Mouse (Mus musculus) hindbrain, embryonic 16.5 days (tissue): Measurements from ENCODE around the gene Crip2. TPM values are rescaled to one million over a fixed set of nuclear protein-coding genes. Genes with fewer than 3 reads are reported as not detected.

Source experiments
- ATAC-seq: fragments of 200-750 bp; cut with Nextera tagmentation; 2 replicates; pipeline ENCODE4 v1.8.0; 2017; ENCODE audit warnings: moderate TSS enrichment, moderate library complexity
- H3K27ac ChIP-seq: fragments of 300-500 bp; sonication (generic); 2 replicates; pipeline ENCODE4 v1.5.1; 2014; ENCODE audit warnings: low read depth, mild to moderate bottlenecking, control low read depth, low read length, moderate library complexity
- H3K27me3 ChIP-seq: fragments of 300-500 bp; sonication (generic); replicated peaks from 2 replicates; pipeline ENCODE4 v1.6.1; 2014; ENCODE audit warnings: low read length; ENCODE audit not compliant: control insufficient read depth, insufficient read depth
- H3K36me3 ChIP-seq: fragments of 300-500 bp; sonication (generic); 2 replicates; pipeline ENCODE4 v1.6.1; 2014; ENCODE audit warnings: mild to moderate bottlenecking, low read length, moderate library complexity, mixed read lengths; ENCODE audit not compliant: control insufficient read depth, insufficient read depth
- H3K4me1 ChIP-seq: fragments of 300-500 bp; sonication (generic); 2 replicates; pipeline ENCODE4 v1.6.1; 2014; ENCODE audit warnings: low read depth, low read length; ENCODE audit not compliant: control insufficient read depth, insufficient read depth
- H3K4me2 ChIP-seq: fragments of 300-500 bp; sonication (generic); 2 replicates; pipeline ENCODE4 v1.6.1; 2014; ENCODE audit warnings: mild to moderate bottlenecking, low read length, control low read depth, moderate library complexity
- H3K4me3 ChIP-seq: fragments of 300-500 bp; sonication (generic); 2 replicates; pipeline ENCODE4 v1.5.1; 2014; ENCODE audit warnings: mild to moderate bottlenecking, low read length, control low read depth, moderate library complexity
- H3K9ac ChIP-seq: fragments of 300-500 bp; sonication (generic); 2 replicates; pipeline ENCODE4 v1.6.1; 2014; ENCODE audit warnings: low read depth, mild to moderate bottlenecking, control low read depth, low read length, moderate library complexity
- H3K9me3 ChIP-seq: fragments of 300-500 bp; sonication (generic); 2 replicates; pipeline ENCODE4 v1.6.1; 2014; ENCODE audit warnings: mild to moderate bottlenecking, low read length, moderate library complexity; ENCODE audit not compliant: control insufficient read depth
- WGBS: fragments of 180-500 bp; shearing (Covaris S2); extraction: QIAGEN DNeasy Blood & Tissue Kit; methylation state at CpG from one replicate; pipeline ENCODE4 v1.1.7; 2014; 5-methylcytosine and 5-hydroxymethylcytosine counted together
- polyA plus RNA-seq: library from polyadenylated mRNA; unstranded; fragments of >200 nt; fragmentation: Nextera tagmentation; extraction: Ambion mirVana; gene quantifications from 2 replicates; pipeline ENCODE4 v1.2.1, GENCODE M21; 2015

The Crip2 gene
- polyA plus RNA-seq, 1 experiment from 2014 or later = 346 TPM

- peaks cover 43% of the 10 kb centered on the region for H3K4me1 ChIP-seq
- no peaks in the 10 kb centered on the region for H3K27me3 ChIP-seq
- H3K4me2 ChIP-seq = no peak overlapping the region
- no peak overlapping the region for H3K4me3 ChIP-seq
- 76% methylated on average over 20 of the region's 20 CpGs for WGBS
- no peak overlapping the region for H3K9ac ChIP-seq
- no peak overlapping the region for H3K27ac ChIP-seq
- ATAC-seq = no peak
- H3K36me3 ChIP-seq = no peaks in the 10 kb centered on the region; the same call in 1 of the 2 replicates
- no peaks in the 10 kb centered on the region for H3K9me3 ChIP-seq
Measured at GRCm38 (mm10) chr12:113144001-113144756, 4.1 kb downstream of the Crip2 start.

DNA sequence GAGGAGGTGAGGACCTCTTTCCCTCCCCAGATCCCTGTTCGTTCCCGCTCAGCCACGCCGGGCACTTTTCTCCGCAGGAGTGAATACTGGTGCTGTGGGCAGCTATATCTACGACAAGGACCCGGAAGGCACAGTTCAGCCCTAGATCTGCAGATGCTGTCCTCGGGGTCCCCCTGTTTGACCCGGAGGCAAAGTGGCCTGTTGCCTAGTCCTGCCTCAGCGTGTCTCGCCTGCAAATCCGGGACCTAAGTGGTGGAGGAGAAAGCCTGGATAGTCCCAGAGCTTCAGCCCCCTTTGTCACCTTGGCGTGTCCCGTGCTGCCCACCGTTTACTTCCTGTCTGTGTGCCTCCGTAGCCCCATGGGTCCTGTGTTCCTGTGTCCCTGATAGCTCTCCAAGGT is 4.8 kb downstream of the Crip2 start:
- ATAC-seq = no peak
- 91% methylated on average over 16 of the region's 16 CpGs for WGBS
- Histone ChIP-seq H3K4me2 (no peak overlapping the region), H3K9me3 (no peaks in the 10 kb centered on the region), H3K9ac (no peak overlapping the region), H3K27ac (no peak overlapping the region), H3K4me3 (no peak overlapping the region), H3K27me3 (no peaks in the 10 kb centered on the region; the same call in 1 of the 2 replicates), H3K4me1 (peaks cover 36% of the 10 kb centered on the region), H3K36me3 (no peaks in the 10 kb centered on the region; the same call in 1 of the 2 replicates)

DNA sequence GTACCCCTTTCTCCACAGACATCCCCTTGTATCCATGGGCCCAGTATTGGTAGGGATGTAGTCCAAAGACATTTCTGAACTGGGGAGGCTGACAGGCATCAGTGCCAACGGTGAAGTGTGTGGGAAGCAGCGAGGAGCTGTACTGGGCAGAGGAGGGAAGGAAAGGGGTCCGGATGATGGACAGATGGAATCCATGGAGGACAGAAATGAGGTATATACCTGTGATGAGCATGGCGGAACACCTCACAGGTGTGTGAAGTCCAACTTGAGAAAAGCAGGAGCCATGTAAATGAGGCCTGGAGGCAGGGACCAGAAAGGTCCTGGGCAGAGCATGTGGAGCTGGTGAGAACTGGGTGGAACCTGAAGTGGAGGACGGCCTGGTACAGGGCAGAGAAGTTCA is 5.6 kb downstream of the Crip2 start:
- Histone ChIP-seq H3K36me3 (no peaks in the 10 kb centered on the region; the same call in 1 of the 2 replicates), H3K4me3 (no peak overlapping the region), H3K4me1 (peaks cover 36% of the 10 kb centered on the region), H3K27me3 (peaks cover 3% of the 10 kb centered on the region), H3K9ac (no peak overlapping the region), H3K9me3 (no peaks in the 10 kb centered on the region), H3K4me2 (no peak overlapping the region), H3K27ac (no peak overlapping the region)
- 88% methylated on average over 5 of the region's 5 CpGs for WGBS
- no peak for ATAC-seq

DNA sequence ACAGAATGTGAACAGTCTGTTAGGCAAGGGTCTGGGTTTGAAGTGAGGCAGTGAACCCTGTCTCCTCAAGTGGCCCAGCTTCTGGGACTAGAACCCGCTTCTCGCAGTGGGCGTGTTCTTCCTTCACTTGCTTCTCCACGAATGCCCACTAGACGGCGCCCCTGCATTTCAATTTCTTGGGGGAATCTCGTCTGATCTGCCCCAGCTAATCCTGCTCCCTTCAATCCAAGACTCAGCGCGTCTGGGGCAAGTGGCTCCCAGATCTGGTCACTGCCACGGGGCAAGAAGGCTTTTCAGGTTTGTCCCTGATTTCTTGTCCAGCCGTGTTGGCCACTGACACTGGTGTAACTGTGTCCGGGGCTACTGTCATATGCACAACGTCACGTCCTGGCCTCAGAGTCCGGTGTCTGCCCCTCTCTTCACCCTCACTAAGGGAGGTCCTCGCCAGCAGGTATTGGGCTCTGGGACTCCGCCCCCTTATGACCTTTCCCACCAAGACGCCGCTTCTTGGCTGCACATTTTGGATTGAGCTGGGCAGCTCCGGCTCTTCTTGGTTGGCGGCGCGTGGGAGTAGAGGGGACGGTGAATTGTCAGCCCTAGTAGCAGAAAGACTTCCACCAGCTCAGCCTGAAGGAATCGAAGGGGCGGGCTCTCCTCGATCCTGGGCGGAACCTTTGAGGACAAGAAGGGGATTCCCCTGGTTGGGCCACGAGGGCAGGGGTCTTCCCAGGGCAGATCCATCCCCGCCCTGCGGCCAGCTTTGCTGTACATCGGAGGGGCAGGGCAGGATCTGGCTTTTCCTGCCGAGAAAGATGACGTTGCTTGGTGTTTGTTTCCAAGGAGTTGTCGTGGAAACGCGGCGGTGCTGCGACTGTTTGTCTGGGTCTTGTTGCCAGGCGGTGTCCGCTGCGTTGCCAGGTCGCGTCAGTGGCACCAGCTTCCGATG is 6.3 kb downstream of the Crip2 start, which contains the start of gene Crip1:
Gene Crip1 (plus strand): TSS at position 205 of the 946 bp plus-strand sequence.
- peak within 1 kb of the TSS; percentile 40 for H3K4me2 ChIP-seq
- peak within 1 kb of the TSS; percentile 10 for H3K27ac ChIP-seq
- H3K9ac ChIP-seq = peak within 1 kb of the TSS; percentile 44
- H3K36me3 ChIP-seq = no peaks in the 10 kb centered on the region; the same call in 1 of the 2 replicates
- ATAC-seq = no peak
- peaks cover 30% of the 10 kb centered on the region for H3K4me1 ChIP-seq
- WGBS = 8% methylated on average over 45 of the region's 45 CpGs
- no peak within 1 kb of the TSS for H3K4me3 ChIP-seq
- no peaks in the 10 kb centered on the region for H3K9me3 ChIP-seq
- H3K27me3 ChIP-seq = peaks cover 8% of the 10 kb centered on the region

- H3K9me3 ChIP-seq = no peaks in the 10 kb centered on the region
- H3K4me2 ChIP-seq = no peak overlapping the region
- no peak overlapping the region for H3K4me3 ChIP-seq
- H3K9ac ChIP-seq = no peak overlapping the region
- no peak for ATAC-seq
- WGBS = 68% methylated on average over 8 of the region's 8 CpGs
- H3K27me3 ChIP-seq = peaks cover 16% of the 10 kb centered on the region
- no peaks in the 10 kb centered on the region; the same call in 1 of the 2 replicates for H3K36me3 ChIP-seq
- H3K4me1 ChIP-seq = peaks cover 26% of the 10 kb centered on the region
- H3K27ac ChIP-seq = peak overlapping the region; percentile 10; the same call in 1 of the 2 replicates
Measured at GRCm38 (mm10) chr12:113147481-113147880, 7.4 kb downstream of the Crip2 start.

GRCm38 (mm10) chr12:113148381-113149035 is 8.5 kb downstream of the Crip2 start:
- H3K9me3 ChIP-seq = no peaks in the 10 kb centered on the region
- no peaks in the 10 kb centered on the region; the same call in 1 of the 2 replicates for H3K36me3 ChIP-seq
- ATAC-seq = no peak
- no peak overlapping the region for H3K27ac ChIP-seq
- no peak overlapping the region for H3K4me2 ChIP-seq
- H3K4me3 ChIP-seq = no peak overlapping the region
- H3K4me1 ChIP-seq = peaks cover 18% of the 10 kb centered on the region
- 33% methylated on average over 16 of the region's 16 CpGs for WGBS
- H3K9ac ChIP-seq = no peak overlapping the region
- peaks cover 16% of the 10 kb centered on the region for H3K27me3 ChIP-seq

- no peaks in the 10 kb centered on the region for H3K9me3 ChIP-seq
- H3K4me3 ChIP-seq = no peak overlapping the region
- H3K4me2 ChIP-seq = no peak overlapping the region
- H3K4me1 ChIP-seq = peaks cover 18% of the 10 kb centered on the region
- no peak for ATAC-seq
- no peak overlapping the region for H3K27ac ChIP-seq
- WGBS = 48% methylated on average over 4 of the region's 4 CpGs
- H3K27me3 ChIP-seq = peaks cover 19% of the 10 kb centered on the region
- H3K9ac ChIP-seq = no peak overlapping the region
- H3K36me3 ChIP-seq = no peaks in the 10 kb centered on the region; the same call in 1 of the 2 replicates
Measured at GRCm38 (mm10) chr12:113149341-113149740, 9.3 kb downstream of the Crip2 start.

DNA sequence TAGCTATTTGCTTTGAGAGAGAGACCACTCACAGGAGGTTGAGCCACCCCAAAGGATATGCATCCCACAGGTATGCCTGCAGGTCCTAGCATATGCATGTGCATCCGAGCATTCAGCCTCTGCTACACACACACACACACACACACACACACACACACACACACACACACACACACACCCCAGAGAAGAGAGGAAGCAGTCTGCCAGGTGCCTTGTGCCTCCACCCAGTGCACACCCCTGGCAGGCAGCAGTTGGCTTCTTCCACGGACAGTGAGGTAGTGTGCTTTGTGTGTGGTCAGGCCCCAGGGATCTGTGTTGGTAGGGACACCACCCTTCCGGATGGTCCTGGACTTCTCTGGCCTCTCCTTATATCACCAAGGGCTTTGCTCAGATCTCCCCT is 9.9 kb downstream of the Crip2 start:
- Histone ChIP-seq H3K4me1 (peaks cover 19% of the 10 kb centered on the region), H3K27me3 (peaks cover 19% of the 10 kb centered on the region), H3K4me3 (no peak overlapping the region), H3K4me2 (no peak overlapping the region), H3K9ac (no peak overlapping the region), H3K9me3 (no peaks in the 10 kb centered on the region), H3K27ac (no peak overlapping the region), H3K36me3 (no peaks in the 10 kb centered on the region; the same call in 1 of the 2 replicates)
- WGBS = 83% methylated on average over 2 of the region's 3 CpGs
- ATAC-seq = no peak
